Mouse (Mus musculus) forebrain, embryonic 11.5 days (tissue): ENCODE measurements around the gene Yipf3. TPM values are rescaled to one million over a fixed set of nuclear protein-coding genes. Genes with fewer than 3 reads are reported as not detected.
A peak's percentile ranks its signal among the peaks of the same experiment; 100 is the strongest.

Experiments
- ATAC-seq: fragments of 200-750 bp; cut with Nextera tagmentation; replicated peaks from 2 replicates; pipeline ENCODE4 v1.8.0; 2017; ENCODE audit warnings: moderate TSS enrichment; ENCODE audit not compliant: low FRiP score
- DNase-seq: peaks from one replicate; pipeline ENCODE4 v3.0.0-alpha.2; 2017; ENCODE audit warnings: low spot score
- H3K27ac ChIP-seq: fragments of 300-500 bp; sonication (generic); 2 replicates; pipeline ENCODE4 v1.5.1; 2014; ENCODE audit warnings: low read depth, low read length
- H3K27me3 ChIP-seq: fragments of 300-500 bp; sonication (generic); 2 replicates; pipeline ENCODE4 v1.6.1; 2014; ENCODE audit warnings: mild to moderate bottlenecking, low read length, mixed read lengths; ENCODE audit not compliant: control insufficient read depth, insufficient read depth
- H3K36me3 ChIP-seq: fragments of 300-500 bp; sonication (generic); 2 replicates; pipeline ENCODE4 v1.6.1; 2014; ENCODE audit warnings: mild to moderate bottlenecking, low read length, moderate library complexity, mixed read lengths; ENCODE audit not compliant: control insufficient read depth, insufficient read depth
- H3K4me1 ChIP-seq: fragments of 300-500 bp; sonication (generic); replicated peaks from 2 replicates; pipeline ENCODE4 v1.6.1; 2014; ENCODE audit warnings: low read length, mixed read lengths; ENCODE audit not compliant: control insufficient read depth, insufficient read depth
- H3K4me2 ChIP-seq: fragments of 300-500 bp; sonication (generic); 2 replicates; pipeline ENCODE4 v1.6.1; 2014; ENCODE audit warnings: low read depth, mild to moderate bottlenecking, low read length, moderate library complexity, mixed read lengths; ENCODE audit not compliant: severe bottlenecking
- H3K4me3 ChIP-seq: fragments of 300-500 bp; sonication (generic); 2 replicates; pipeline ENCODE4 v1.5.1; 2014; ENCODE audit warnings: low read depth, low read length
- H3K9ac ChIP-seq: fragments of 300-500 bp; sonication (generic); 2 replicates; pipeline ENCODE4 v1.6.1; 2014; ENCODE audit warnings: low read length
- H3K9me3 ChIP-seq: fragments of 300-500 bp; sonication (generic); 2 replicates; pipeline ENCODE4 v1.6.1; 2016; ENCODE audit warnings: low read length, mixed read lengths; ENCODE audit not compliant: control insufficient read depth
- WGBS: fragments of 180-500 bp; shearing (Covaris S2); extraction: QIAGEN DNeasy Blood & Tissue Kit; methylation state at CpG from one replicate; pipeline ENCODE4 v1.1.7; 2014; 5-methylcytosine and 5-hydroxymethylcytosine counted together
- polyA plus RNA-seq: library from polyadenylated mRNA; unstranded; fragments of >200 nt; fragmentation: Nextera tagmentation; extraction: Ambion mirVana; gene quantifications from 2 replicates; pipeline ENCODE4 v1.2.1, GENCODE M21; 2014

The Yipf3 gene
- polyA plus RNA-seq, 1 experiment from 2014 or later: 57.8 TPM

DNA sequence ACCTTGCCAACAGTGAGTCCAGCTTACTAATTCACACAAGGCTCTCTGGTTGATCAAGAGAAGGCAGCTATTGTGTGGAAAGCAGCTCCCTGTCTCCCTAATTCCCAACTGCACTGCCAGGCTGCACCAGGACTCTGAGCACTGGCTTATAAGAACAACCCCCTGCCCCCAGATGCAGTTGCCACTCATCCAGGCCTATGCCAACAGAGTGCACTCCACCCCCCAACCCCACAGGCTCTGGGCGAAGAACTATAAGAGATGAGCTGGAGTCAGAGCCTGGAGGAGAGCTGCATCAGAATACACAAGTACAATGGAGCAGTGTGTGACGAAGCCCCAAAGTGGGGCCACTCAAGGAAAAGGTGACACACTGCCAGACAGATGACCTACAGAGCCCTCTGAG is 24.2 kb downstream of the Yipf3 start:
- WGBS: 84% methylated on average over 2 of the region's 2 CpGs
- H3K27me3 ChIP-seq: no peaks in the 10 kb centered on the region
- ATAC-seq (no peak), DNase-seq (peak; percentile 43)
- H3K9ac ChIP-seq: no peak overlapping the region
- no peak overlapping the region for H3K4me2 ChIP-seq
- no peaks in the 10 kb centered on the region for H3K9me3 ChIP-seq
- H3K27ac ChIP-seq: no peak overlapping the region
- H3K36me3 ChIP-seq: no peaks in the 10 kb centered on the region
- H3K4me3 ChIP-seq: no peak overlapping the region
- H3K4me1 ChIP-seq: no peaks in the 10 kb centered on the region

DNA sequence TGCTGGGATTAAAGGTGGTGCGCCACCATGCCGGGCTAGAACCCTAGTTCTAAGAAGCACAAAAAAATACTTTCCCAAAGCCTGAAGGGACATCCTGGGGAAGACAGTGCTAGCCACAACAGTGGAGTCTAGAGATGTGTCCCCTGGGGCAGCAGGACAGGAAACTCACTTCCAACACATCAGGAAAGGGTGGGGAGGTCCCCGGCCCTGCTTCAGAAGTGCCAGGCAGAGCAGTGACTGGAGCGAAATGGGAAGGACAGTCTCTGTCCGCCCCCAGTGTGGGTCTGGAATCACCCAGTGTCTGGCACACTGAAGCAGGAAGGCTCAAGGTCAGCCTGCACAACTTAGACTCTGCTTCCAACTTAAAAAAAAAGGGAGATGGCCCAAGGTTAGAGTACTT is 24.8 kb downstream of the Yipf3 start:
- Histone ChIP-seq H3K36me3 (no peaks in the 10 kb centered on the region), H3K27ac (no peak overlapping the region), H3K4me3 (no peak overlapping the region), H3K9me3 (no peaks in the 10 kb centered on the region), H3K4me2 (no peak overlapping the region), H3K27me3 (no peaks in the 10 kb centered on the region), H3K4me1 (no peaks in the 10 kb centered on the region), H3K9ac (no peak overlapping the region)
- ATAC-seq (no peak), DNase-seq (peak; percentile 49)
- 91% methylated on average over 5 of the region's 5 CpGs for whole genome bisulfite sequencing

DNA sequence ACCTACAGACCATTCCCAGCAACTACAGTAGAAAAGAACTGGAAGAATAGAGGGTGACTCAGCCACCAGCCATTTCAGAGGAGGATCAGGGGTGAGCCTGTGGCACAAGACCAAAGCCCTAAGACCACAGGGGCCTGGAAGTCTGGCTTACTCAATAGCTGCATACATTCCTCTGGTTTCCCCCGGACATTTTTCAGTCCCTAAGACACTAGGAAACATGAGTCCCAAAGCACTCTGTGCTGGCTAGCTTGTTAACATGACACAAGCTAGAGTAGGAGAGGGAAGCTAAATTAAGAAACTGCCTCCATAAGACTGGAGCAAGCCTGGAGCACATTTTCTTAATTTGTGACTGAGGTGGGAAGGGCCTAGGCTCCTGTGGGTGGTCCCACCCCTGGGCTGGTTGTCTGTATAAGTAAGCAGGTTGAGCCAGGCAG is 25.9 kb downstream of the Yipf3 start:
- H3K4me1 ChIP-seq: no peaks in the 10 kb centered on the region
- peak; percentile 38 for DNase-seq

DNA sequence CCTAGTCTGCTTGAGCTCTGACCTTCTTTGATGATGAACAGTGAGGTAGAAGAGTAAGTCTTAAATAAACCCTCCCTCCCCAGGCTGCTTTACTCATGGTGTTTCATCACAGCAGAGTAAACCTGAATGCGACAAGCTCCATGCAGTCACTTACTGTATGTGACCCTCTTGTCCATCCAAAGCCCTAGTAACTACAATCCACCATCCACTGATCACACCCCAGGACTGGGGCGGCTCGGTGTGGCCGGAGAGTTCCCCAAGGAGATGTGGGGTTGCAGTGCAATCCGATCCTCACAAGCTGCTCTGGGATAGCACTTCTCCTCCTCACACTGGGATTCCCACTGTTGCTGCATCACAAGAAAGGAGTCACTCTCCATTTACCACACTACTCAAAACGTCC is 26.6 kb downstream of the Yipf3 start:
- H3K4me1 ChIP-seq: no peaks in the 10 kb centered on the region
- no peak overlapping the region for H3K9ac ChIP-seq
- H3K27ac ChIP-seq: no peak overlapping the region
- no peaks in the 10 kb centered on the region; the same call in 1 of the 2 replicates for H3K36me3 ChIP-seq
- peak; percentile 39 for DNase-seq
- no peaks in the 10 kb centered on the region for H3K27me3 ChIP-seq
- H3K4me2 ChIP-seq: no peak overlapping the region
- H3K4me3 ChIP-seq: no peak overlapping the region
- WGBS: 86% methylated on average over 6 of the region's 6 CpGs
- no peaks in the 10 kb centered on the region for H3K9me3 ChIP-seq
- ATAC-seq: no peak

More for the DNA sequence above, 25.9 kb downstream of the Yipf3 start:
- H3K4me2 ChIP-seq: no peak overlapping the region
- no peak overlapping the region for H3K4me3 ChIP-seq
- WGBS: 64% methylated on average over 1 of the region's 1 CpGs
- no peaks in the 10 kb centered on the region for H3K9me3 ChIP-seq
- no peaks in the 10 kb centered on the region; the same call in 1 of the 2 replicates for H3K36me3 ChIP-seq
- no peak overlapping the region for H3K27ac ChIP-seq
- no peaks in the 10 kb centered on the region for H3K27me3 ChIP-seq
- H3K9ac ChIP-seq: no peak overlapping the region
- no peak for ATAC-seq

DNA sequence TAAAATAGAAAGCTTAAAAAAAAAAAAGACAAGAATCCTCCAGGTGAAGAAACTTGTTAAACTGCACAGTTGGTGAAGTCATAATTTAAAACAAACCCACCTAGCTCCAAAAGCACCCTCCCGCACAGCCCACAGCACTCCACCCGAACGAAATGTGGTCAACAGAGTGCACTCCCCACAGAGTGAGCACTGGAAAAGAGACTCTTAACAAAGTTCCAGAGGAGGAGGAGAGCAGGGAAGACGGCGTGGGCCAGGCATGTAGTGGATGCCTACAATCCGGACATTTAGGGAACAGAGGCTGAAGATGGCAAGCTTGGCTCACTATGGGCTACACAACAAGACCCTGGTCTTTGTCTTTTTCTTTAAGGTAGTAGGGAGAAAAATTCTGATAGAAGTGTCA is 27.2 kb downstream of the Yipf3 start:
- WGBS: 84% methylated on average over 6 of the region's 6 CpGs
- no peaks in the 10 kb centered on the region for H3K9me3 ChIP-seq
- DNase-seq (no peak), ATAC-seq (no peak)
- H3K27me3 ChIP-seq: no peaks in the 10 kb centered on the region
- no peak overlapping the region for H3K9ac ChIP-seq
- H3K4me1 ChIP-seq: no peaks in the 10 kb centered on the region
- no peak overlapping the region for H3K4me2 ChIP-seq
- no peak overlapping the region for H3K4me3 ChIP-seq
- no peak overlapping the region for H3K27ac ChIP-seq
- H3K36me3 ChIP-seq: no peaks in the 10 kb centered on the region; the same call in 1 of the 2 replicates

DNA sequence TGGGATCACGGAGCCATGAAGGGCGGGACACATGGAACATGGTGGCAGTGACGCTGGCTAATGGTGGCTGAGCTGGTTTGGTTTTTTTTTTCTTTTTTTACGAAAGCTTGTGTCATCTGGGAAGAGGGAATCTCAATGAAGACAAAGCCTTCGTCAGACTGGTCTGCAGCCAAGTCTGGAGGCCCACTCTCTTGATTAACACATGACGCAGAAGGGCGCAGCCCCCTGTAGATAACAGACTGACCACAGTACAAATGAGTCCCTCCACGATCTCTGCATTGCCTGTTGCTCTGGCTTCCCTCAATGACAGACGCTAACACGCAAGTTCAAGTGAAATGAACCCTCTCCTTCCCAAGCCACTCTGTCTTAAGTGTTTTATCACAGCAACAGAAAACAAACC is 27.6 kb downstream of the Yipf3 start:
- no peaks in the 10 kb centered on the region for H3K4me1 ChIP-seq
- H3K27ac ChIP-seq: no peak overlapping the region
- H3K36me3 ChIP-seq: no peaks in the 10 kb centered on the region; the same call in 1 of the 2 replicates
- 95% methylated on average over 10 of the region's 10 CpGs for WGBS
- no peak overlapping the region for H3K4me3 ChIP-seq
- no peaks in the 10 kb centered on the region for H3K9me3 ChIP-seq
- no peak overlapping the region for H3K4me2 ChIP-seq
- ATAC-seq (no peak), DNase-seq (peak; percentile 33)
- H3K9ac ChIP-seq: no peak overlapping the region
- H3K27me3 ChIP-seq: no peaks in the 10 kb centered on the region

DNA sequence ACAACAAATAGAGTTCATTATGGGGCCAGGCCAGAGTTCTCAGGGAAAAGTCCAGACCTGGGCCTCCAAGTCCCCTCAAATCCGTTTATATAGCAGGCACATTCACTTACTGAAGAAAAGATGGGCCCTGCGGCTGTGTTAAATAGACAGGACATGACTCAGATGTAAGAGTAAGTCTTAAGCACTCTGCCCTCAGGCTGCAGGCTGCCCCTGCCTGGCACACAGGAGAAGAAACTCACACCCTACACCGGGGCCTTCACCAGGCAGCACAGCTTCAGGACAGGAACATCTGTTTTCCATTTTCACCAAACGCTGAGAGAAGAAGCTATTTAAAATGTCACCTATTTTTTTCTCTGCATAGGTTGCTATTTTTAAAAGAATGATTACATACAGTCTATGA is 29.7 kb downstream of the Yipf3 start:
- H3K4me2 ChIP-seq: no peak overlapping the region
- H3K4me1 ChIP-seq: peaks cover 3% of the 10 kb centered on the region; the same call in 1 of the 2 replicates
- no peak overlapping the region for H3K27ac ChIP-seq
- H3K4me3 ChIP-seq: no peak overlapping the region
- H3K9ac ChIP-seq: no peak overlapping the region
- no peaks in the 10 kb centered on the region; the same call in 1 of the 2 replicates for H3K36me3 ChIP-seq
- H3K27me3 ChIP-seq: no peaks in the 10 kb centered on the region
- no peaks in the 10 kb centered on the region for H3K9me3 ChIP-seq
- WGBS: 79% methylated on average over 4 of the region's 4 CpGs
- ATAC-seq (no peak), DNase-seq (no peak)

DNA sequence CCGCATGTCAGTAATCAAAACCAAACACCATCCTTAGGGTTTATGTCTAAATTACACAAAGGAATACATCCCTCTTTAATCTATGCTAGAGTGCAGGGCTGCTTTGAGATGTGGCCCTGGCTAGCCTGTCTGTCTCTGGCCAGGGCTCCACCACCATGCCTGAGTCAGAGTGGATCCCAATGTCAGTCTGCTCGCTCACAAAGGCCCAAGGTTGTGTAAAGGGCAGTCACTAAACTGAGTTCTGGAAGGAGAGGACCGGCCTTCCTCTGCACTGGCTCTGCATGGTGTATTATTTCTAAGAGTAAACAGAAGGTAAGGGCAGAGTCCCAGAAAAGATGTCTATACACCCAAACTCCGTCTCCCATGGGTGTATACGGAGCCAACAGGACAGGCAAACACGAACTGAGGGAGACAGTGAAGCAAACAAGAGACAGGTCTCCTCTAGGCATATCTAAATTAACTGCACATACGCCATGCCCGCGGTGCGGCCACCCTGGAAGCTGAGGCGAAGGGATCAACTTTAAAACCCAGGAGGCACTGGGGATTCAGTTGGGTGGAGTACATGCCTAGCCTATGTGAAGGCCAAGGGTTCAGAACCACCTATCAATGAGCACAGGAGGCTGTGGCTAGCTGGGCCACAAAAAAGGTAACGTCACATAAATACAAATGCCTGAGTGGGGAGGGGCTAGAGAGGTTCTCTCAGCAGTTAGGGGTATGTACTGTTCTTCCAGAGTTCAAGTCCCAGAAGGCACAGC is 30.3 kb downstream of the Yipf3 start:
- DNase-seq (no peak), ATAC-seq (no peak)
- Histone ChIP-seq H3K9me3 (no peaks in the 10 kb centered on the region), H3K36me3 (no peaks in the 10 kb centered on the region; the same call in 1 of the 2 replicates), H3K4me2 (no peak overlapping the region), H3K9ac (no peak overlapping the region), H3K27me3 (no peaks in the 10 kb centered on the region), H3K27ac (no peak overlapping the region), H3K4me1 (peaks cover 4% of the 10 kb centered on the region; the same call in 1 of the 2 replicates), H3K4me3 (no peak overlapping the region)
- WGBS: 84% methylated on average over 12 of the region's 12 CpGs
